In genomic region chr4:65188921-65189485, GRCm38 (mm10) we compare ENCODE assay signal across 16 mouse cellular contexts.
A peak's percentile ranks its signal among the peaks of the same experiment; 100 is the strongest.
DNase-seq lines count a peak whose midpoint lies in the region; ATAC-seq and TF ChIP-seq lines count a peak whose summit lies in the region.
"Had no signal": no experiment of that assay in that cellular context is flagged by ENCODE, and none has a peak within 500 bp of the region (broad histone marks: within the 10 kb centered on the region; RNA-seq: fewer than 3 reads in every experiment).

No protein-coding gene starts in this region.

- no peaks in the 10 kb centered on the region for H3K9me3 ChIP-seq in hindbrain, postnatal 0 days (ENCODE audit: low read length)
- no peaks in the 10 kb centered on the region for H3K9me3 ChIP-seq in hindbrain, embryonic 11.5 days (ENCODE audit: control insufficient read depth, low read length)
- H3K9me3 ChIP-seq: heart, embryonic 12.5 days; liver, embryonic 12.5 days; midbrain, embryonic 15.5 days had no signal

- no peaks in the 10 kb centered on the region for H3K36me3 ChIP-seq in hindbrain, postnatal 0 days (ENCODE audit: insufficient read depth, low read length)
- no peaks in the 10 kb centered on the region for H3K36me3 ChIP-seq in hindbrain, embryonic 11.5 days (ENCODE audit: control insufficient read depth, insufficient read depth, low read length)
- H3K36me3 ChIP-seq: heart, embryonic 12.5 days; liver, embryonic 12.5 days; midbrain, embryonic 15.5 days had no signal

- no peaks in the 10 kb centered on the region for H3K27me3 ChIP-seq in hindbrain, postnatal 0 days (ENCODE audit: insufficient read depth, low read length)
- H3K27me3 ChIP-seq in hindbrain, embryonic 11.5 days (ENCODE audit: control insufficient read depth, insufficient read depth, low read length): no peaks in the 10 kb centered on the region
- H3K27me3 ChIP-seq: heart, embryonic 12.5 days; liver, embryonic 12.5 days; midbrain, embryonic 15.5 days had no signal

- H3K27ac ChIP-seq in hindbrain, postnatal 0 days: no peak overlapping the region
- no peak overlapping the region for H3K27ac ChIP-seq in hindbrain, embryonic 11.5 days (ENCODE audit: low read depth, low read length)
- H3K27ac ChIP-seq: liver, embryonic 12.5 days; midbrain, embryonic 15.5 days had no signal

- H3K4me2 ChIP-seq in hindbrain, postnatal 0 days (ENCODE audit: low read depth, low read length): no peak overlapping the region
- H3K4me2 ChIP-seq in hindbrain, embryonic 11.5 days (replicated peaks; ENCODE audit: low read depth, low read length): no peak overlapping the region
- H3K4me2 ChIP-seq: heart, embryonic 12.5 days; liver, embryonic 12.5 days; midbrain, embryonic 15.5 days had no signal

- TF ChIP-seq CTCF in hindbrain, postnatal 0 days (IDR thresholded peaks at IDR 0.05; ENCODE audit: low read depth): no peak

- H3K9ac ChIP-seq in hindbrain, postnatal 0 days (replicated peaks; ENCODE audit: low read length): no peak overlapping the region
- no peak overlapping the region for H3K9ac ChIP-seq in hindbrain, embryonic 11.5 days (ENCODE audit: low read depth, low read length)
- H3K9ac ChIP-seq: heart, embryonic 12.5 days; liver, embryonic 12.5 days; midbrain, embryonic 15.5 days had no signal

- peak; percentile 11 for DNase-seq in hindbrain, postnatal 0 days (ENCODE audit: low spot score)
- DNase-seq in hindbrain, embryonic 11.5 days (ENCODE audit: low spot score): no peak
- DNase-seq in testis, postnatal 10 days (ENCODE audit: low spot score): peak; percentile 39
- no peak for DNase-seq in testis, postnatal 14 days (ENCODE audit: low spot score)
- peak; percentile 22 to 72 for DNase-seq in kidney, postnatal 25 days
- no peak for DNase-seq in cerebellum, postnatal 14 days
- DNase-seq in thymus, postnatal 0 days (ENCODE audit: low spot score): no peak
- DNase-seq: layer of hippocampus, postnatal 36 days; retina, postnatal 1 day; right cerebral cortex, postnatal 4 days had no signal

- H3K4me1 ChIP-seq in hindbrain, postnatal 0 days (ENCODE audit: insufficient read depth, low read length): no peaks in the 10 kb centered on the region
- H3K4me1 ChIP-seq in hindbrain, embryonic 11.5 days (replicated peaks; ENCODE audit: control insufficient read depth, insufficient read depth, low read length): no peaks in the 10 kb centered on the region
- H3K4me1 ChIP-seq: liver, embryonic 12.5 days; midbrain, embryonic 15.5 days had no signal

- WGBS in hindbrain, postnatal 0 days: 76% methylated on average over 6 of the region's 6 CpGs
- 84% methylated on average over 6 of the region's 6 CpGs for WGBS in hindbrain, embryonic 11.5 days

- ATAC-seq in hindbrain, postnatal 0 days: no peak
- no peak for ATAC-seq in hindbrain, embryonic 11.5 days (ENCODE audit: low FRiP score)
- no peak for ATAC-seq in erythroblast, adult 5-6 weeks (replicated peaks; ENCODE audit: low FRiP score, poor library complexity, severe bottlenecking)
- ATAC-seq: forebrain, embryonic 14.5 days; liver, embryonic 12.5 days; midbrain, embryonic 15.5 days had no signal

- H3K4me3 ChIP-seq in hindbrain, postnatal 0 days (ENCODE audit: low read length): no peak overlapping the region
- H3K4me3 ChIP-seq in hindbrain, embryonic 11.5 days (ENCODE audit: low read depth, low read length): no peak overlapping the region
- H3K4me3 ChIP-seq: erythroblast, embryonic 14.5 days; heart, embryonic 12.5 days; liver, embryonic 12.5 days; midbrain, embryonic 15.5 days had no signal

Comparison
In these comparisons a context has a peak if more than half of its experiments do, and no peak if none do; other contexts are left out.
1. DNase-seq: peak in hindbrain, postnatal 0 days (single experiment), testis, postnatal 10 days (single experiment) and kidney, postnatal 25 days (2 of 2); none in hindbrain, embryonic 11.5 days (single experiment), testis, postnatal 14 days (single experiment), cerebellum, postnatal 14 days (0 of 2) and thymus, postnatal 0 days (single experiment).